Mouse (Mus musculus): ENCODE results near the gene Olfr288. TPM values are rescaled to one million over a fixed set of nuclear protein-coding genes. Genes with fewer than 3 reads are reported as not detected.

Olfr288 gene
- total RNA-seq, 4 experiments from 2014 or later = not detected

DNA sequence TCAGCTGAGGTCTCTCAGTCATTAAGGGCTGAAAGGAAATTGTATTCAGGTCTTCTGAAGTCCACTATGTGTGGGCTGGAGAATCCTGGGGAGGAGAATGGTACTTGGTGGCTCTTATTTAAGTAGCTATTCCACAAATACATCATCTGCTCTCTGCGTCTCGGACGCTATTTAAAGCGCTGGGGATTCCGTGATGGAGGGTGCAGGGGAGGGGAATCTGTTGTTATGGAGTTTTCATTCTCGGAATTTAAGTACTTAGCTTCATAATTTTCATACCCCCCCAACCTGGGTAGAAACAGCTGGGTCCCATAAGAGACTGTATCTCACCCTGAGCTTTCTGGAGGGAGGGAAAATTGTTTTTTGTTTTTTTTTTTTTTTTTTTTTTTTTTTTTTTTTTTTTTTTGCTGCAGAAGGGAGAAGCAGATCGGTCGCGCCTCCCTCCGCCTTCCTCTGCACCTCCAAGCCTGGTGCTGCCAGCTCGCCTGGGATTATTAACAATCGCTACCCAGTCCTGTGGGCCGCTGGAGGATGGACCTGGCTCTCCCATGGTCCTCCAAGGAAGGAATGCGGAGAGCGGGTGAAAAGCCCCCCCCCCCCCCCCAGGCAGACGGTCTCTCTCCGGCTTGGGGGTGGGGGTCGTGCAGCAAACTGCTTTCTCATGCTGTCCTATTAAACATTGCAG is 28.2 kb downstream of the Olfr288 start, which contains the start of gene Ccdc184:
Gene Ccdc184 (plus strand): TSS at position 196 of the 682 bp plus-strand sequence.
- no peak for DNase-seq (ENCODE audit: low spot score)

DNA sequence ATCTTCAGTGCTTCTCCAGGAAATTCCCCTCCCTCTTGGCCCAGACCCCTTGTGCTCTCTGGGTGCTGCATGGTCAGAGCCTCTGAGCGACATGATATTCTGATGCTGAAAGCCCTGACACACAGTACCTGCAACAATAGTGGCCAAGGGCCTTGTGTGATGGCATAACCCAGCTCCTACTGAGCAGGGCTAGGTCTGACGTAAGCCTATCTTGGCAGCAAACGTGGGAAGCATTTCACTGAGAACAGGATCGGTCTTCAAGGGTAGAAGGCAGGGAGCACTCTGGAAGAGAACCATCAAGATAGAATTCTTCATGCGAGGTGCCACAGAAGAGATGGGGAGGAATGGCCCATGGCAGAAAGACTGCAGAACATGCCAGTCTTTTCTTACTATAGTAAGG is 29.8 kb downstream of the Olfr288 start, which contains the start of gene Asb8:
Gene Asb8 (minus strand): TSS at position 101 of the 400 bp plus-strand sequence.
- DNase-seq (ENCODE audit: low spot score) = no peak

DNA sequence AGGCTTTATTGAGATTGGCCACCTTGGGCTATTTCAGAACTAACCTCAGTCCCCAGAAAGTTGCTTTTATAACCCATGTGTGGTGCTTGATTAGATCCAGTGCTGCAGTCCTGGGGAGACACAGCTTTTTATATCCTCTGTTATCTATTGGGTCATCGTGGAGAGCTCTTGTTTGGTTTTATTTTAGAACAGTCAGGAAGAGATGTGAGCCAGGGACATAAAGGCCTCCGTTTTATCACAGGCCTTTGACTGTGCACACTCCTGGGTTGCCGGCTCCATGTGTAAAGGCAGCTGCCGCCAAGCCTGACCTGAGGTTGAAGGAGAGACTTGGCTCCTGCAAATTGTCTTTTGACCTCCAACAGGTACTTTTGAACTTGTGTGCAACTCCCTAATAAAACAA is 32.8 kb downstream of the Olfr288 start:
- peak; percentile 23 for DNase-seq (ENCODE audit: low spot score)

- no peak for DNase-seq (ENCODE audit: low spot score)
These were observed 34.1 kb downstream of the Olfr288 start for GRCm38 (mm10) chr15:98161026-98161805.

- no peak for DNase-seq (ENCODE audit: low spot score)
These were observed 38.1 kb downstream of the Olfr288 start for GRCm38 (mm10) chr15:98157253-98157652.

- no peak for DNase-seq (ENCODE audit: low spot score)
These were observed 39.4 kb downstream of the Olfr288 start for GRCm38 (mm10) chr15:98155944-98156343.

- DNase-seq (ENCODE audit: low spot score) = no peak
These were observed 40.1 kb downstream of the Olfr288 start for GRCm38 (mm10) chr15:98155272-98155671.

DNA sequence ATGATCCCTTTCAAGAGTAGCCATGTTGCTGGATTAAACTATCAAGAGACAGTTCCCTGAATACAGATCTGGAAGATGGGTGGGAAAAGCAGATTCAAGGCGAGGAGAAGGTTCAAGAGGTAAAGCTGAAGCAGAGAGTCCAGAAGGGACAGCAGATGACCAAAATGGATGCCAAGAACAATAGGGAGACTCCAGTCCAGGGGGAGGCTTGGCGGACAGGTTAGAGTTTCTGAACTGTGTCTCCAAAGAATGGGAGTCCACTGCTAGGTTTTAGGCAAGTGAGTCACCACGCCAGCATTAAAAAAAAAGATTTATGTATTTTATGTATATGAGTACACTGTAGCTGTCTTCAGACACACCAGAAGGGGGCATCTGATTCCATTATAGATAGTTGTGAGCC is 40.7 kb downstream of the Olfr288 start:
- DNase-seq (ENCODE audit: low spot score) = no peak

GRCm38 (mm10) chr15:98154146-98154545 is 41.2 kb downstream of the Olfr288 start:
- no peak for DNase-seq (ENCODE audit: low spot score)

GRCm38 (mm10) chr15:98153625-98154024 is 41.7 kb downstream of the Olfr288 start:
- peak; percentile 35 for DNase-seq (ENCODE audit: low spot score)

DNA sequence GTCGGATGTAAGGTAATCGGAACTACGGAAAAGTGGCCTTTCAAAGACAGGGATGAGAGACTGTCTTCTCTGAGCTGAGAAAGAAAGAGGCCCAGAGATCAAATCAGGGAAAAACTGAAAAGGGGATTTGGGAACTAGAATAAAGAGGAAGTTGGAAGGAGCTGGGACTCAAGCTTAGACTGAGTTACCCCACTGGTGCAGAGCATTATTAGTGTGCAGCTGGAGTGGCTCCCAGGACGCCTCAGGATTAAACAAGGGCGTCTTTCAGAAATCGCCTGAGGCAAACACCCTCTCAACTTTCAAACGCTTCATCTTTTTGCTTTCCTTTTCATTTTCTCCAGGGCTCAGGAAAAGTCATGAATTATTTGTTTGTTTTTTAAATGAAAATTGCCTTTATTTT is 42.4 kb downstream of the Olfr288 start:
- no peak for DNase-seq (ENCODE audit: low spot score)

- peak; percentile 48 for DNase-seq (ENCODE audit: low spot score)
These were observed 46.2 kb downstream of the Olfr288 start for GRCm38 (mm10) chr15:98149166-98149602.

GRCm38 (mm10) chr15:98148356-98148755 is 47.0 kb downstream of the Olfr288 start:
- DNase-seq (ENCODE audit: low spot score) = no peak

GRCm38 (mm10) chr15:98145559-98146181 is 49.7 kb downstream of the Olfr288 start:
- DNase-seq (ENCODE audit: low spot score) = peak; percentile 91

GRCm38 (mm10) chr15:98144861-98145507 is 50.4 kb downstream of the Olfr288 start:
- no peak for DNase-seq (ENCODE audit: low spot score)

DNA sequence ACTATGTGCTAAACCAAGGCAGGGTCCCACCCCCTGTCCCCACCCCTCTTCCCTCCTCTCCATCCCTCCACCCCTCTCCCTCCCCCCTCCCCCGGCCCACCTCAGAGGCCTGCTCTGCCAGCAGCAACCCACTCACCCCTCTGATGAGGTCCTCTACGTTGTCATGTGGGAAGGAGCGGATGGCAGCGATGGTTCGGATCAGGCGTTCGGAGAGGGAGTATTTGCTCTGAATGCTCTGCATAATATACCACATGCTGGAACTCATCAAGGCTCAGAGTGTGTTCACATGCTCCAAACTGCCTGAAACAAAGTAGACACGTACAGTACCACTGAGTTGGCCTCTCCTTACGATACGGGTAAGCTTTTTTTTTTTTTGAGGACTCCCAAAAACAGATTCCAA is 52.8 kb downstream of the Olfr288 start:
- DNase-seq (ENCODE audit: low spot score) = no peak

- no peak for DNase-seq (ENCODE audit: low spot score)
These were observed 54.5 kb downstream of the Olfr288 start for GRCm38 (mm10) chr15:98140809-98141208.

DNA sequence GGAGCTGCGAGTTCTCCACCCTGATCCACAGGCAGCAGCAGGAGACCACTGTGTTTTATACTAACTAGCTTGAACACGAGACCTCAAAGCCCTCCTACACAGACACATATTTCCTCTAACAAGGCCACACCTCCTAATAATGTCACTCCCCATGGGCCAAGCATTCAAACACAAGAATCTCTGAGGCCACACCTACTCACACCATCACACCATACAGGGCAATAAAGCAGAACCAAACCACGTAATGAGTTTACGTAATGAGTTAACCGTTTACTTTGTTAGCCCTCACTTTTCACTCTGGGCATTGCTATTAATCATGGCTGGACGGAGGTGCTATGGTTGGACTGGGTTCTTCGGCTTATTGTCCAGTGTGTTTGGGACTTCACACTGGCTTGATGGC is 55.6 kb downstream of the Olfr288 start:
- no peak for DNase-seq (ENCODE audit: low spot score)

DNA sequence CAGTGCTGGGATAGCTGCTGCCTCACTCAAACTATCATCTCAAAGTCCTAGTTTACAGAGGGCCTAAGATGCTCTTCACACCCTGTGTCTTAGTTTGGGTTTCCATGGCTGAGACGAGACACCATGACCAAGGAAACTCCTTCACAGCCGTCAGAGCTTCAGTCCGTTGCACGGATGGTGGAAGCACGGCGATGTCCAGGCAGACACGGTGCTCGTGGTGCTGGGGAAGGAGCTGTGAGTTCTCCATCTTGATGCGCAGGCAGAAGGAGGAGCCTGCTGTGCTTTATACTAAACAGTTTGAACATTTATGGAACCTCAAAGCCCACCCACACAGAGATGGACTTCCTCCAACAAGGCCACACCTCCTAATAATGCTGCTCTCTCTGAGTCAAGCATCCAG is 58.5 kb downstream of the Olfr288 start:
- DNase-seq (ENCODE audit: low spot score) = no peak

All from heart, adult 8-10 months (tissue).